Mouse (Mus musculus): Measurements from ENCODE around the gene Tnfrsf25.

The Tnfrsf25 gene

GRCm38 (mm10) chr4:152143632-152144031 is 27.9 kb downstream of the Tnfrsf25 start:
- DNase-seq (ENCODE audit: low spot score in 2 of 2): no peak

- DNase-seq (ENCODE audit: low spot score in 2 of 2): no peak
Measured at GRCm38 (mm10) chr4:152145473-152145872, 29.7 kb downstream of the Tnfrsf25 start.

- DNase-seq (ENCODE audit: low spot score in 2 of 2): no peak
Measured at GRCm38 (mm10) chr4:152146033-152146827, 30.5 kb downstream of the Tnfrsf25 start.

GRCm38 (mm10) chr4:152150546-152150945 is 34.8 kb downstream of the Tnfrsf25 start:
- DNase-seq (ENCODE audit: low spot score in 2 of 2): no peak

- no peak for DNase-seq (ENCODE audit: low spot score in 2 of 2)
Measured at GRCm38 (mm10) chr4:152151451-152151965, 35.8 kb downstream of the Tnfrsf25 start.

GRCm38 (mm10) chr4:152151966-152152544 is 36.3 kb downstream of the Tnfrsf25 start, which contains the start of gene Espn:
Gene Espn (minus strand): TSS chr4:152152371.
- DNase-seq (ENCODE audit: low spot score in 2 of 2): no peak

GRCm38 (mm10) chr4:152153771-152154177 is 38.0 kb downstream of the Tnfrsf25 start:
- DNase-seq (ENCODE audit: low spot score in 2 of 2): peak; percentile 69 to 77

- no peak for DNase-seq (ENCODE audit: low spot score in 2 of 2)
Measured at GRCm38 (mm10) chr4:152155019-152155418, 39.3 kb downstream of the Tnfrsf25 start.

- DNase-seq (ENCODE audit: low spot score in 2 of 2): peak; percentile 31 to 45
Measured at GRCm38 (mm10) chr4:152157779-152158584, 42.2 kb downstream of the Tnfrsf25 start.

GRCm38 (mm10) chr4:152158585-152159284 is 43.0 kb downstream of the Tnfrsf25 start, which contains the start of gene Hes2:
Gene Hes2 (plus strand): TSS chr4:152158867.
- DNase-seq (ENCODE audit: low spot score in 2 of 2): no peak

GRCm38 (mm10) chr4:152159285-152159678 is 43.5 kb downstream of the Tnfrsf25 start:
- no peak for DNase-seq (ENCODE audit: low spot score in 2 of 2)

- no peak for DNase-seq (ENCODE audit: low spot score in 2 of 2)
Measured at GRCm38 (mm10) chr4:152160748-152161147, 45.0 kb downstream of the Tnfrsf25 start.

- no peak for DNase-seq (ENCODE audit: low spot score in 2 of 2)
Measured at GRCm38 (mm10) chr4:152161601-152162000, 45.9 kb downstream of the Tnfrsf25 start.

GRCm38 (mm10) chr4:152162748-152163147 is 47.0 kb downstream of the Tnfrsf25 start:
- DNase-seq (ENCODE audit: low spot score in 2 of 2): no peak

GRCm38 (mm10) chr4:152165036-152165931 is 49.5 kb downstream of the Tnfrsf25 start:
- peak in 1 of 2 experiments; percentile 61 for DNase-seq (ENCODE audit: low spot score in 2 of 2)

GRCm38 (mm10) chr4:152168052-152168451 is 52.3 kb downstream of the Tnfrsf25 start:
- no peak for DNase-seq (ENCODE audit: low spot score in 2 of 2)

- no peak for DNase-seq (ENCODE audit: low spot score in 2 of 2)
Measured at GRCm38 (mm10) chr4:152169103-152169502, 53.4 kb downstream of the Tnfrsf25 start.
